Mouse (Mus musculus) ovary, postnatal 10 days (tissue): ENCODE measurements at regions not wholly inside any gene's neighbourhood (a gene's known extent, or its start where the extent isn't known, plus 50 kb on each side); places are given as distances from the start of the nearest gene placed in this dataset.

Experiments used
- DNase-seq: peaks from one replicate; pipeline ENCODE4 v3.0.0; 2022; ENCODE audit warnings: low spot score

DNA sequence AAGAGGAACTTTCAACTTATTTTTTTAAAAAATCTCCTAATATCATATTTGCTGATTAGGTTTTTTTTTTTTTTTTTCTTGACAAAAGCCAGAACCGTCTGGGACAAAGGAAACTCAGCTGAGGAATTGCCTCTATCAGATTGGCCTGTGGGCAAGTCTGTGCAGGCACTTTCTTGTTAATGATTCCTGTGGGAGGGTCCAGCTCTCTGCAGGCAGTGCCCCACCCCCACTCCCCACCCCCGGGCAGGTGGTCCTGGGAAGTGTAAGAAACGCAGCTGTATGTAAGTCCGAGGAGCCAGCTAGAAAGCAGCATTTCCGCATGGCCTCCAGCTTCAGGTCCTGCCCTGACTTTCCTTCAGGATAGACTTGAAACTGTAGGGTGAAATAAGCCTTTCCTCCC lies 377.7 kb downstream of the Sox2 start:
- DNase-seq = no peak

DNA sequence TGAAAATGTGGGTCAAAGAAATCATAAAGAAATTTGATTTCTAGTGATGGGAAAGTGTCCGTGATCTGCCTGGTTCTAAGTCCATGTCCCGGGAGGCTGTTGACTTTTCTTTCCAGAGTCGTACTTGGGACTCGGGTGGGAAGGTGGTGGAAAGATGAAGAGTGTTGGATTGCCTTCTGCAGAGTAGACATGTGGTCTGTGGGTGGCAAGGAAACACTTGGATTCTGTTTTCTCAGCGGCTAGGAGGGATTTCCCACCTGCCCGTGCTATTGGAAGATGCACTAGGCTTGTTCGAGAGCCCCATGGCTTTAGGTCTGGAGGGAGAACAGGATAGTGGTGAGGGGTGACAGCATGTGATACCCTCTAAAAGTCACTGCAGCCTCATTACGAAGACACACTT lies 379.7 kb downstream of the Sox2 start:
- DNase-seq = no peak

- no peak for DNase-seq
These were observed 383.4 kb downstream of the Sox2 start for GRCm38 (mm10) chr3:35033587-35033986.

GRCm38 (mm10) chr3:35035234-35035633 lies 385.0 kb downstream of the Sox2 start:
- no peak for DNase-seq

DNA sequence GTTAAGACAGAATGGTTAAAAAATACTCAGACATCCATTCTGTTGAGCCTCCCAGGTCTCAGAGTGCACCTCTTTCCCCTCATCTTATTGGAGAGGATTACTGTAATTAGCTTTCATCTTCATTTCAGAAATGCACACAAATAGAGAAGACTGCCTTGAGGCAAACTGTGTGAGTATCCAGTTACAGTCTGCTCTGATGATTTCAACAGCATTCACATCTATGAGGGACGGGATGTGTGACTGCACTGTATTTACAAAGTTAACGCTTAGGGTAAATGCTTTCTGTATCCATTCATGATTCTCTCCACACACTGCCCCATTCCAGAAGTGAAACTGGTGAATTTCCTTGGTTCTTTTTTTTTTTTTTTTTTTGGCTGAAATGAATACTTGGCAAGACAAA lies 393.5 kb downstream of the Sox2 start:
- DNase-seq = no peak

DNA sequence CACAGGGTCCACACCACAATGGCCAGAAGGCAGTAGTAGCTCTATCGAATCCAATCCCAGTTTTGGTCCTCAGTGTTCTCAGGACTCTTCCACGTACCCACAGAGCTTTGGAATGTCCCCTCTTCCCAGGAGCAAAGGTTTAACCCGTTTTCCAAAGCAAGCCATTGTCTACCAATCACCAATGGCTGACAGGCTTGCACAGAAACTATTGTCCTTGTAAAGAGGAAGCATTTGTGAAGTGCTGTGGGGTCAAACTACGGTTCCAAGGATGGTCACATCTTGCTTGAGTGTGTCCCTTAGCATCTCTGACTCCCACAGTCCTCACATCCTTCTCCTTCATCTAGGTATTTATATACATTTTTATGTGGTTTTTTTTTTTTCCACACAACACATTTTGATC lies 409.2 kb downstream of the Sox2 start:
- DNase-seq = no peak

DNA sequence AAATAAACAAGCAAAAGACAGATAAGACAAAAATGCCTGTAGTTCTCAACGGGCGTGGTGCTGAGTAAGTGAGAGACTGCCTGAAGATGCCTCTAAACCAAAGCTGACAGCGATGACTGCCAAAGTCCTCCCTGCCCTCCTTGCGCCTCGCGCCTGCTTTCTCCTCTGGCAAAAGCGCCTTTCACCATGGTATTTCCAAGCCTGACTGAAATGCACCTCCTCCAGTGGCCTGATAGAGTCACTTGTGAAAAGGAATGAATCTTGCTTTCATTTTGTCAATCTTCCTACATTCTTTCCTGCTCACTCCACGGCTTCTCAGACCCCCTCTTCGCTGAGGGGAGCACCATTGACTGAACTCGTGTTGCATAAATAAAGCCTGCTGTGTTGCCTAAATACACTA lies 409.8 kb downstream of the Sox2 start:
- DNase-seq = no peak

- DNase-seq = no peak
These were observed 416.6 kb downstream of the Sox2 start for GRCm38 (mm10) chr3:35066824-35067223.

DNA sequence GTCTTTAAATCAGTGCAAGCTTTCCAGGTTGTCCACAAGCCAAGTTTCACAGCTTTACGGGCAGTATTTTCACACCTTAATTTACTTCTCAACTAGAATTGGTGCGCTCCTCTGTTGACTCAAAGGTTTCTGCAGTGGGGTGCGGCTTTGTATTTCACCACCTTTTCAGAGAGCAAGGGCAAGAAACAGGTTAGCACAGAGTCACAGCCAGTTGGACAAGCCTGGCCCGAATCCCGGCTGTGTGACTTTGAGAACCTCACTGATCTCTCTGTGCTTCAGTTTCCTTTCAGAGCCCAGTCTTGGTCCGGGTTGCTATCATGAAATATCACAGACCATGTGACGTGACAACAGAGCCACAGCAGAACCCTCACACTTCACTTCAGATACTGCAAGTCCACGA lies 418.4 kb downstream of the Sox2 start:
- DNase-seq = no peak

GRCm38 (mm10) chr3:35071046-35071445 lies 420.8 kb downstream of the Sox2 start:
- DNase-seq = no peak

GRCm38 (mm10) chr3:35079887-35080286 lies 429.7 kb downstream of the Sox2 start:
- DNase-seq = no peak

- DNase-seq = no peak
These were observed 434.1 kb downstream of the Sox2 start for GRCm38 (mm10) chr3:35084091-35084867.

GRCm38 (mm10) chr3:35088241-35089080 lies 438.3 kb downstream of the Sox2 start:
- DNase-seq = no peak

GRCm38 (mm10) chr3:35090496-35091133 lies 440.4 kb downstream of the Sox2 start:
- no peak for DNase-seq

DNA sequence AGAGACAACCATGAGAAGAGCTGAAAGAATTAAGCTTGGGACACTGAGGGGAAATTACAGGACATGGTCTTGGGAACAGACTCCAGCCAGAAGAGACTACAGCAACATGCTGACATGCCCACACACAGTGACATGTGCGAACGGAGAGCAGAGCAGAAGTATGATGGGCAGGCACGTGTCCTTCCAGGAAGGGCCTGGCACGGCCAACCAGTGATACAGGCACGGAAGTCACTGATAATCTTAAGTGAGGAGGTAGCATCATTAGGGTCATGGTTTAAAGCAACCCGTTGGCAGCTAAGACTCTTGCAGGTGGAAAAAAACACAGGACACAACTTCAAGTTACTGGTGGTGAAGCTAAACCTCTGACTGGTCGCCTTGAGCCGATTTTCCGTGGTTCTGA lies 442.8 kb downstream of the Sox2 start:
- DNase-seq = no peak

- no peak for DNase-seq
These were observed 445.0 kb downstream of the Sox2 start for GRCm38 (mm10) chr3:35095221-35095620.

GRCm38 (mm10) chr3:35096381-35096780 lies 446.2 kb downstream of the Sox2 start:
- DNase-seq = no peak

- DNase-seq = no peak
These were observed 447.6 kb downstream of the Sox2 start for GRCm38 (mm10) chr3:35097766-35098165.

DNA sequence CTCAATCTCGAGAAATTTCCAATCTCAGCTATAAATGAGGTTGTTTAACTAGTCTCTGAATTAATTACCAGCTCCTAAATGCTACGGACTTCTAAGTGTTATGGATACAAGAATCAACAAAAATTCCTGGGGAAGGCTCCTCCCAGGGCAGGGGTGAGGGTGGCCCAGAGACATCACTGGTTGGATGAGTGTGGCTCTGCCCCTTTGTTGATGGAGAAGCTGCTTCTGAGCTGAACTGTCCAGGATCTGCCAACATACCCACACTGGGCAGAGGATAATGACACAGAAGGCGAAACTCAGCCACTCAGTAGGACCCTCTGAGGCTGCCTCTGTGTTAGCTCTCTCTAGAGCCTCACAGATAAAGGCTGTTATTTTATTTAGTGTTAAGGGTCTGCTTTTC lies 449.0 kb downstream of the Sox2 start:
- no peak for DNase-seq

GRCm38 (mm10) chr3:35099876-35100420 lies 449.7 kb downstream of the Sox2 start:
- DNase-seq = no peak

DNA sequence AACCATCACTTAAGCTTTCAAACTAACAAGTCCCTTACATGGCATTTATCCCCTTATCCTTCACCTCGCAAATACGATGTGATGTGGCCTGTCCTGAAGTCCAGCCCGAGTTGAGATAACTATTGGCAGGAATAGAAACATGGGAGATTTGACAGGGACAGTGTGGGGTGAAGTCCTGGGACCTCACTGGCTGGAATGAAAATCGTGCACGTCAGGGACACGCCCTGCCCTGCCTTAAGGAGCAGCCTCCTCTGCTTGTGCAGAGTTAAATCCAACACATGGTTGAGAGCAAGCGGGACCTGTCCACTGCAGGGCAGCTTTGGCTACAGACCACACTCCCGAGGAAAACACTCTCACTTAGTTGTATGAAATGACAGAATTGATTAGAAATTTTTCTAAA lies 451.1 kb downstream of the Sox2 start:
- no peak for DNase-seq

DNA sequence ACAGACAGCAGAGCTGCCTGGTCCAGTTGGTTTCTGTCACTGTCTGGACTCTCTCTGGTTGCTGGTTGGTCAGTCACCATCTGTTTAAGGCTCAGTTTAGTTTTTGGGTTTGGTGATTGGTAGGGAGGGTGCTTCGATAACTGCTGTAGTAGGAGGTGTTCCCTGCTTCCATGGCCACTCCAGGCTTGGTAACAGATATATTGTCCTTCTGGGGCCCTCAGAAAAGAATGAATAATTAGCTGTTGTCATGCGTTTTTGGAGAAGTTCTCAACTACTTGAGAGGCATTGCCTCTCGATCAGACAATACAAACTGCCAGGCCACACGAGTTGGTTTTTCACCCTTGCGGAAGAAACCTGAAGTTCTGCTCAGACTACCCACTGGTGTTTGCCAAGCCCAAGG lies 451.7 kb downstream of the Sox2 start:
- DNase-seq = no peak
